Mouse (Mus musculus): ENCODE results near the gene Nme7. TPM values are rescaled to one million over a fixed set of nuclear protein-coding genes. Genes with fewer than 3 reads are reported as not detected.

Nme7 gene
- polyA plus RNA-seq, 1 experiment from 2014 or later, result 47.7 TPM

DNA sequence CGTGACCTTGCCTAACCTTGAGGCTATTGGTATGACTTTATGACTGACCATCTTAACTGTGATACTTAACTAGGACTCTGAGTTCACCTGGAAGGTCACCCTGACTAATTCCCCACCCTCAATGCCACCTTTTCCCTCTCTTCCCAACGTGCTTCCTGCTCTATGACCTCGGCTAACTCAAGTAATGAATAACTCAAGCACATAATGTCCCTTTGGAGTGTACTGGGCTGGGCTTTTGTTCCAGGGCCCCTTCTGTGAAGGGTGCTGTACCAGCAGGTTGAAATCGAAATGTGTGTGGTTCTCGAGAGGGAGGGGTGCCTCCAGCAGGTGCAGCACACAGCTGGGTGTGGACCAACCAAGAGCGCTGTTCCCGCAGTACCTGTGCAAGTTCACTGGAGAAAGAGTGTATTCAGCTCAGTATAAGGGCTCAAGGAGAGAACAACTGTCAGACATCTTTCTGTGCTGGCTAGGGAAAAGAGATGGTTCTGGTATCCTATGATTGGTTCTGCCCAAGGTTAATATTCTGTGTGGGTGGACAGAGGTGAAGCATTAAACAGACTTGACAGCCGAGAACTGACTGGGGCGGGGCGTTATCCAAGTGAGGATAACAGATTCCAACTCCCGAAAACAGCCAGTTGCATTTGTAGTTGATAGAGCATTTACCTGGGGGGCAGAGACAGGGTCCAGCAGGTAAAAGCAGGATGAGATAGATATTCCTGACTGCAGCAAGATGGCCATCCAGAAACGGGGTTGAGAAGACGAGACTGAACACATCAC lies 157.2 kb downstream of the Nme7 start:
- WGBS, result 80% methylated on average over 13 of the region's 13 CpGs
- H3K4me1 ChIP-seq, result peaks cover 19% of the 10 kb centered on the region
- H3K27me3 ChIP-seq (ENCODE audit: low read depth, poor library complexity, severe bottlenecking), result peaks cover 61% of the 10 kb centered on the region

GRCm38 (mm10) chr1:164461726-164462125 lies 157.8 kb downstream of the Nme7 start:
- H3K36me3 ChIP-seq, result no peaks in the 10 kb centered on the region
- peaks cover 55% of the 10 kb centered on the region for H3K27me3 ChIP-seq (ENCODE audit: low read depth, poor library complexity, severe bottlenecking)
- 48% methylated on average over 10 of the region's 10 CpGs for WGBS
- peaks cover 19% of the 10 kb centered on the region for H3K4me1 ChIP-seq
- DNase-seq (ENCODE audit: low spot score), result no peak
- no peaks in the 10 kb centered on the region for H3K9me3 ChIP-seq (replicated peaks)
- no peak overlapping the region for H3K4me3 ChIP-seq
- H3K27ac ChIP-seq, result no peak overlapping the region

More for the DNA sequence above, 157.2 kb downstream of the Nme7 start:
- DNase-seq (ENCODE audit: low spot score), result no peak
- no peak overlapping the region for H3K4me3 ChIP-seq
- no peaks in the 10 kb centered on the region for H3K36me3 ChIP-seq
- H3K27ac ChIP-seq, result no peak overlapping the region
- no peaks in the 10 kb centered on the region for H3K9me3 ChIP-seq (replicated peaks)

DNA sequence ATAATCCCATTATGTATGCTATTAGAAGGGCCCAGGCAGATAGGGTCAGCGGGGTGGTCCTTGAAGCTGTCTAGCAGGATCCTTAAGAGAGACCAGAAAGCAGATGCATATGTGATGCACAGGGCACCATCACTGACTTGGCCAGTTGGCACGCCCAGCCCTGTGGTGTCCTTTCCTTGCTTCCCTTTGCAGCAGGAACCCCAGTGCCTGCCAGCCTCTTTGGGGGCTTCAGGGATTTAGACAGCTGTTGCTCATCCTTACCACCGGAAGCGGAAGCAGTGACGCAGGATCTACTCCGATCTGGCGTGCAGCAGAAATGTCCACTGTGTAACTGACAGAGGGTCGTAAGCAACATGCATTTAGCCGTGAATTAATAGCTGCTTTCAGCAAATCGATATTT lies 163.5 kb downstream of the Nme7 start:
- DNase-seq (ENCODE audit: low spot score), result no peak
- WGBS, result 92% methylated on average over 10 of the region's 10 CpGs

DNA sequence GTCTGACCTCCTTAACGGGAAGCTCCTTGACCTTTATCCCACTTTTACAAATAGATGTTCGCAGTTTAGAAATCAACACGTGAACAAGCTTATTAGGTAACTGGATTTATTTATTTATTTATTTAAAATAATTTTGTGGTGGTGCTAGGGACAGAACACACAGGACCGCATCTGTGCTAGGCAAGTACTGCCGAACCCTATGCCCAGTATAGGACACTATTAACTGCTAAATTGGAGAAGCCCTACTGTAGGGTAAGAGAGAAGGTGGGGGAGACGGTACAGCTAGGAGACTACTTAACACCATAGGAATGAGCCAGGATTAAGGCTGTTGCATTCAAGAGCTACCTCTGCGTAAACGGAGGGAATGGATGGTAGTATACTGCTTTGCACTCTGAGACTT lies 164.4 kb downstream of the Nme7 start:
- H3K4me3 ChIP-seq, result no peak overlapping the region
- no peak for DNase-seq (ENCODE audit: low spot score)
- no peaks in the 10 kb centered on the region for H3K9me3 ChIP-seq (replicated peaks)
- no peak overlapping the region for H3K27ac ChIP-seq
- H3K4me1 ChIP-seq, result no peaks in the 10 kb centered on the region
- H3K36me3 ChIP-seq, result no peaks in the 10 kb centered on the region
- 86% methylated on average over 8 of the region's 8 CpGs for WGBS
- H3K27me3 ChIP-seq (ENCODE audit: low read depth, poor library complexity, severe bottlenecking), result no peaks in the 10 kb centered on the region

More for the DNA sequence above, 163.5 kb downstream of the Nme7 start:
- Histone ChIP-seq H3K27ac (no peak overlapping the region), H3K27me3 (ENCODE audit: low read depth, poor library complexity, severe bottlenecking) (no peaks in the 10 kb centered on the region), H3K9me3 (replicated peaks) (no peaks in the 10 kb centered on the region), H3K4me1 (no peaks in the 10 kb centered on the region), H3K36me3 (no peaks in the 10 kb centered on the region), H3K4me3 (no peak overlapping the region)

GRCm38 (mm10) chr1:164470985-164471384 lies 167.1 kb downstream of the Nme7 start:
- Histone ChIP-seq H3K4me3 (no peak overlapping the region), H3K36me3 (no peaks in the 10 kb centered on the region), H3K27me3 (ENCODE audit: low read depth, poor library complexity, severe bottlenecking) (no peaks in the 10 kb centered on the region), H3K9me3 (replicated peaks) (no peaks in the 10 kb centered on the region), H3K27ac (no peak overlapping the region), H3K4me1 (no peaks in the 10 kb centered on the region)
- no peak for DNase-seq (ENCODE audit: low spot score)
- WGBS, result 75% methylated on average over 6 of the region's 6 CpGs

DNA sequence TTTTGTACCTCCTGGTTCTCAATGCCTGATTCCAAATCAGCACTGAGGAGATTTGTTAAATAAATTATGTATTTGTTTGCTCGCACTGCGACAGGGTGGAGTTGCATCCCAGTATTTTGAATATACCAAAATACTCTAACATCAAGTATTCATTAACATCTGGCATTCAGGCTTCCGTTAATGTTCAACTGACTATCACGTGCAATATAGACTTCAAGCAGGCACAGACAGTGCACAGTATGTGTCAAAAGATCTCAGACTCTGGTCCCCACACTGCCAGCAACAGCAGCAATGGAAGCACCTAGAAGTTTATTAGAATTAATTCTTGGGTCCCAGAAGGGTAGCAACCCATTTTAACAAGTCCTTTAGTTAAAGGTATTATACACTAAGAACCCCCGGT lies 167.7 kb downstream of the Nme7 start:
- Histone ChIP-seq H3K9me3 (replicated peaks) (no peaks in the 10 kb centered on the region), H3K36me3 (no peaks in the 10 kb centered on the region), H3K27me3 (ENCODE audit: low read depth, poor library complexity, severe bottlenecking) (no peaks in the 10 kb centered on the region), H3K4me3 (no peak overlapping the region), H3K27ac (no peak overlapping the region), H3K4me1 (no peaks in the 10 kb centered on the region)
- WGBS, result 97% methylated on average over 5 of the region's 5 CpGs
- DNase-seq (ENCODE audit: low spot score), result no peak

DNA sequence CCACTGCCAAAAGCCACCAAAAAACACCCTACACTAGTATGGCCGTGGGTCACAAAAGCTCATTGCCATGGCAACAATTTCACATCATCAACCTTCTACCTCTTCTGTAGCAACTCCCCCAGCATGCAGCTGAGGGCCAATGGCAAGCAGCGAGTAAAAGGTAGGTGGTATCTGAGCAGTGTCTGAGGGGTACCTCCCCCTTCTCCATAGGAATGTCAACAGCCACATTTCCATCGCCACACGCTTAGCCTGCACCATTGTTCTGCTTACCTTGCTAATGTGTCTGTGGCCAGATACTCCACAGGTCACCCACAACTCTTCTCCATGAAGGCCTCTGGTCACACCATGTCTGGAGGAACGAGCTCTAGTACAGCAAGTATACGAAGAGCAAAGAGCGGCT lies 169.5 kb downstream of the Nme7 start:
- Histone ChIP-seq H3K27ac (no peak overlapping the region), H3K36me3 (no peaks in the 10 kb centered on the region), H3K4me1 (no peaks in the 10 kb centered on the region), H3K4me3 (no peak overlapping the region), H3K27me3 (ENCODE audit: low read depth, poor library complexity, severe bottlenecking) (no peaks in the 10 kb centered on the region), H3K9me3 (replicated peaks) (no peaks in the 10 kb centered on the region)
- no peak for DNase-seq (ENCODE audit: low spot score)
- WGBS, result 93% methylated on average over 7 of the region's 7 CpGs

GRCm38 (mm10) chr1:164474310-164474709 lies 170.4 kb downstream of the Nme7 start:
- WGBS, result 91% methylated on average over 6 of the region's 6 CpGs
- Histone ChIP-seq H3K9me3 (replicated peaks) (no peaks in the 10 kb centered on the region), H3K27me3 (ENCODE audit: low read depth, poor library complexity, severe bottlenecking) (no peaks in the 10 kb centered on the region), H3K27ac (no peak overlapping the region), H3K36me3 (no peaks in the 10 kb centered on the region), H3K4me3 (no peak overlapping the region), H3K4me1 (no peaks in the 10 kb centered on the region)
- no peak for DNase-seq (ENCODE audit: low spot score)

DNA sequence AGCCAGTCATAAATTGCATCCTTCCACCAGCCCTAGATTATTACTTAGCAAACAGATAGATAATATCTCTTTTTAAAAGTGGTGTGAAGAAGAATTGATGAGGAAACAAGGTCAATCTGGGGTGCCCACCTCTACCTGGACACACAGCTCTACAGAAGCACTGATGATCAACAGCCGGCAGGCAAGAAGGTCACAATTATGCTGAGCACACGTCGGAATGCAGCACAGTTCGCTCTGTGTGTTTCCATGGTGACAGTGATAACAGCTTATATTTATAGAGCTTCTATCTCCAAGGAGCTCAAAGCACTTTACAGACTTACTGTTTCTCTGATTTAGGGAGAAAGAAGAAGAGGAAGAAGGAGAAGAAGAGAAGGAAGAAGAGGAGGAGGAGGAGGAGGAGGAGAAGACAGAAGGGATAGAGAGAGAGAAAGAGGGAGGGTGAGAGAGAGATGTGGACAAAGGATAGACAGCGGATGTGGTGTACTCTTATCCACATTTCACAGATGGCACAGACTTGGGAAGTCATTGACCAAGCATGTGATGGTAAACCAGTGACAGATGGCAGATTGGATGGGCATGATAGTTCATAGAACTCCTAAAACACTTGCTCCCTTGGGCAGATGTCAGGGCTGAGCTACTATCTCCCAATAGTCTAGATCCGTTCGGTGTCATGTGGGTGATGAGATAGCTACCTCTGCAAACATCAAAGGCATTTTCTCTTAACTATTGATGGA lies 171.0 kb downstream of the Nme7 start:
- Histone ChIP-seq H3K27ac (no peak overlapping the region), H3K9me3 (replicated peaks) (no peaks in the 10 kb centered on the region), H3K36me3 (no peaks in the 10 kb centered on the region), H3K4me3 (no peak overlapping the region), H3K4me1 (no peaks in the 10 kb centered on the region), H3K27me3 (ENCODE audit: low read depth, poor library complexity, severe bottlenecking) (no peaks in the 10 kb centered on the region)
- 83% methylated on average over 7 of the region's 7 CpGs for WGBS
- DNase-seq (ENCODE audit: low spot score), result no peak

DNA sequence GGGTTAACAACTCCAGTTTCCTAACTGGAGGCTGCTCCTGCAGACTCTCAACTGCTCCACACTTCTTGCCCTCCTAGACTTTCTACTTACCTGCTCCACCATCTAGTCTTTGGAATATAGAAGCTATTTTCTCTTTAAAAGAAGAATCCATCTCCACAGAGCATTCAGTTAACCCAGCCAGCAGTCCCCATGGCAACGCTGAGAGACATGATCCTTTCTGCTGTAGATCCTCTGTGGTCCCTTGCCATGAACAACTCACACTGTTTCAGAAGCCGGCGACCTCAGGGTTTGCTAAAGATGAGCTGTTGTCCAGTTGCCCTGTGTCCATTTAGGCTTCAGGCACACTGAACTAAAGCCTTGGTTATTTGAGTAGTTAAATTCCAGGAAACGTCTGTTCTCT lies 172.0 kb downstream of the Nme7 start:
- 92% methylated on average over 4 of the region's 4 CpGs for WGBS
- DNase-seq (ENCODE audit: low spot score), result no peak
- H3K9me3 ChIP-seq (replicated peaks), result no peaks in the 10 kb centered on the region

GRCm38 (mm10) chr1:164480755-164481644 lies 177.1 kb downstream of the Nme7 start:
- no peak for DNase-seq (ENCODE audit: low spot score)
- Histone ChIP-seq H3K4me3 (no peak overlapping the region), H3K27me3 (ENCODE audit: low read depth, poor library complexity, severe bottlenecking) (no peaks in the 10 kb centered on the region), H3K27ac (no peak overlapping the region), H3K36me3 (no peaks in the 10 kb centered on the region), H3K9me3 (replicated peaks) (no peaks in the 10 kb centered on the region), H3K4me1 (no peaks in the 10 kb centered on the region)
- WGBS, result 87% methylated on average over 5 of the region's 5 CpGs

More for the DNA sequence above, 172.0 kb downstream of the Nme7 start:
- H3K36me3 ChIP-seq, result no peaks in the 10 kb centered on the region
- H3K27me3 ChIP-seq (ENCODE audit: low read depth, poor library complexity, severe bottlenecking), result no peaks in the 10 kb centered on the region
- no peaks in the 10 kb centered on the region for H3K4me1 ChIP-seq
- no peak overlapping the region for H3K4me3 ChIP-seq
- H3K27ac ChIP-seq, result no peak overlapping the region

DNA sequence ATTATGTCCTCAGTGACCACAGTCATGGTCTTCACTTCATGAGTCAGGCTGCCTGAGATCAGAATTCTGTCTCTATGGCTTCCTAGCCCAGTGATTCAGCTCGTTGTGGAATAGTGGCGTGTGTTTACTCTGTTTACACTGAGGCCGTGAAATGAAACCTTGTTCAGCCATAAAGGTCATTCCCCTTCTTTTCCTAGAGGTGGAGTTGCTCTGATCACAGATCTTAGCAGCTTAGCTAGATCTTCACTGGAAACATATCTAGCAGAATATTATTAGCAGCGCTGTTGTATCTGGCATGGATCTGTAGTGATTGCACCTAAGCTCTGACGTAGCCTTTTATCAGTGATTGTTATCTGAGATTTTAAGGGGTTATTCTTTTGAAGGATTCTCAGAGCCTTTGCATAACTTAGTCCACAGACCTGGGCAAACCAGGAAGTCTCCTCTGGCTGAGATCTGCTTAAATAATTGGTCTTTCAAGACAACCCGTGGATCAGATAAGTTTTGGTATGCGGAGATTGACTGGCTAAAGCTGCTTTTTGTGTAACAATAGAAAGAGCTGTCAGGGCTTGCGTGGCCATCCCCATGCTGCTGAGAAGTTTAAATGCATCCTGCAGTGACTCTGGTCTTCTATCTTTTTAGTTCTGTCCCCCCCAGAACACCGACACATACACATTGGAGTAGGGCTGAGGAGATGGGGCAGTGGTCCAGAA lies 177.9 kb downstream of the Nme7 start:
- DNase-seq (ENCODE audit: low spot score), result no peak
- WGBS, result 64% methylated on average over 9 of the region's 9 CpGs

More for the DNA sequence above, 177.9 kb downstream of the Nme7 start:
- H3K4me3 ChIP-seq, result no peak overlapping the region
- H3K4me1 ChIP-seq, result no peaks in the 10 kb centered on the region
- H3K36me3 ChIP-seq, result no peaks in the 10 kb centered on the region
- H3K9me3 ChIP-seq (replicated peaks), result no peaks in the 10 kb centered on the region
- no peak overlapping the region for H3K27ac ChIP-seq
- H3K27me3 ChIP-seq (ENCODE audit: low read depth, poor library complexity, severe bottlenecking), result no peaks in the 10 kb centered on the region
